Mouse (Mus musculus): ENCODE measurements around the gene Asic3. TPM values are rescaled to one million over a fixed set of nuclear protein-coding genes. Genes with fewer than 3 reads are reported as not detected.
"Not testable (repeated sequence)": the region's sequence is repeated elsewhere in the genome, so short reads cannot be mapped to it uniquely, and the experiment has no call there.

The Asic3 gene
- polyA plus RNA-seq, 1 experiment from 2014 or later = not detected

- no peak for ATAC-seq
- Histone ChIP-seq H3K4me3 (no peak overlapping the region), H3K27me3 (replicated peaks) (peaks cover 61% of the 10 kb centered on the region), H3K9ac (no peak overlapping the region), H3K4me1 (peaks cover 40% of the 10 kb centered on the region), H3K4me2 (no peak overlapping the region), H3K27ac (no peak overlapping the region), H3K9me3 (replicated peaks) (no peaks in the 10 kb centered on the region), H3K36me3 (no peaks in the 10 kb centered on the region)
- WGBS (ENCODE audit: insufficient replicate concordance) = 67% methylated on average over 4 of the region's 4 CpGs
These were observed 23.6 kb upstream of the Asic3 start for GRCm38 (mm10) chr5:24389658-24390020.

- peaks cover 51% of the 10 kb centered on the region for H3K4me1 ChIP-seq
- H3K4me3 ChIP-seq = no peak within 1 kb of the TSS
- H3K36me3 ChIP-seq = 0 out of 2 replicates have a peak, but pooled peaks cover 3% of the 10 kb centered on the region
- H3K27ac ChIP-seq = no peak within 1 kb of the TSS
- H3K9me3 ChIP-seq (replicated peaks) = no peaks in the 10 kb centered on the region
- H3K27me3 ChIP-seq (replicated peaks) = peaks cover 39% of the 10 kb centered on the region
- H3K4me2 ChIP-seq = no peak within 1 kb of the TSS
- H3K9ac ChIP-seq = no peak within 1 kb of the TSS
- 74% methylated on average over 7 of the region's 7 CpGs for WGBS (ENCODE audit: insufficient replicate concordance)
- no peak for ATAC-seq
These were observed 21.3 kb upstream of the Asic3 start, which contains the start of gene Atg9b for GRCm38 (mm10) chr5:24391864-24392263. Gene Atg9b, minus strand, starts transcription at chr5:24392143.

- Histone ChIP-seq H3K4me2 (no peak overlapping the region), H3K9ac (no peak overlapping the region), H3K4me3 (no peak overlapping the region), H3K4me1 (peaks cover 45% of the 10 kb centered on the region), H3K27ac (no peak overlapping the region), H3K27me3 (replicated peaks) (peaks cover 30% of the 10 kb centered on the region), H3K36me3 (0 out of 2 replicates have a peak, but pooled peaks cover 3% of the 10 kb centered on the region), H3K9me3 (replicated peaks) (no peaks in the 10 kb centered on the region)
- WGBS (ENCODE audit: insufficient replicate concordance) = 72% methylated on average over 7 of the region's 7 CpGs
- no peak for ATAC-seq
These were observed 20.5 kb upstream of the Asic3 start for GRCm38 (mm10) chr5:24392724-24393123.

- H3K36me3 ChIP-seq = 0 out of 2 replicates have a peak, but pooled peaks cover 3% of the 10 kb centered on the region
- peak within 1 kb of the TSS; percentile 63 for H3K9ac ChIP-seq
- no peak for ATAC-seq
- peaks cover 22% of the 10 kb centered on the region for H3K27me3 ChIP-seq (replicated peaks)
- H3K4me1 ChIP-seq = peaks cover 37% of the 10 kb centered on the region
- peak within 1 kb of the TSS; percentile 76 for H3K27ac ChIP-seq
- 13% methylated on average over 7 of the region's 7 CpGs for WGBS (ENCODE audit: insufficient replicate concordance)
- peak within 1 kb of the TSS; percentile 69 for H3K4me3 ChIP-seq
- H3K9me3 ChIP-seq (replicated peaks) = no peaks in the 10 kb centered on the region
- peak within 1 kb of the TSS; percentile 81 for H3K4me2 ChIP-seq
These were observed 19.7 kb upstream of the Asic3 start, which contains the start of gene Abcb8 for GRCm38 (mm10) chr5:24393392-24393997. Gene Abcb8, plus strand, starts transcription at chr5:24393663.

GRCm38 (mm10) chr5:24394165-24394894, 18.9 kb upstream of the Asic3 start:
- 2% methylated on average over 36 of the region's 36 CpGs for WGBS (ENCODE audit: insufficient replicate concordance)
- Histone ChIP-seq H3K27me3 (replicated peaks) (peaks cover 14% of the 10 kb centered on the region), H3K4me1 (peaks cover 31% of the 10 kb centered on the region), H3K9ac (peak overlapping the region; percentile 63), H3K36me3 (0 out of 2 replicates have a peak, but pooled peaks cover 3% of the 10 kb centered on the region), H3K27ac (peak overlapping the region; percentile 76), H3K4me2 (peak overlapping the region; percentile 81), H3K4me3 (peak overlapping the region; percentile 69), H3K9me3 (replicated peaks) (no peaks in the 10 kb centered on the region)
- ATAC-seq = peak; percentile 95

- H3K4me3 ChIP-seq; H3K9me3 ChIP-seq (replicated peaks); H3K27me3 ChIP-seq (replicated peaks); H3K9ac ChIP-seq; H3K4me2 ChIP-seq; H3K27ac ChIP-seq; ATAC-seq: not testable (repeated sequence)
- H3K4me1 ChIP-seq = peaks cover 27% of the 10 kb centered on the region
- WGBS (ENCODE audit: insufficient replicate concordance) = 72% methylated on average over 6 of the region's 6 CpGs
- H3K36me3 ChIP-seq = peaks cover 18% of the 10 kb centered on the region
These were observed 16.9 kb upstream of the Asic3 start for GRCm38 (mm10) chr5:24396254-24396653.

- Histone ChIP-seq H3K27ac (no peak overlapping the region), H3K4me2 (no peak overlapping the region), H3K36me3 (peaks cover 42% of the 10 kb centered on the region), H3K4me1 (peaks cover 21% of the 10 kb centered on the region), H3K27me3 (replicated peaks) (no peaks in the 10 kb centered on the region), H3K4me3 (no peak overlapping the region), H3K9ac (no peak overlapping the region), H3K9me3 (replicated peaks) (no peaks in the 10 kb centered on the region)
- ATAC-seq = no peak
- WGBS (ENCODE audit: insufficient replicate concordance) = 78% methylated on average over 10 of the region's 10 CpGs
These were observed 13.5 kb upstream of the Asic3 start for GRCm38 (mm10) chr5:24399686-24400085.

GRCm38 (mm10) chr5:24400362-24400761, 12.8 kb upstream of the Asic3 start:
- ATAC-seq = no peak
- 79% methylated on average over 10 of the region's 11 CpGs for WGBS (ENCODE audit: insufficient replicate concordance)
- H3K9me3 ChIP-seq (replicated peaks) = no peaks in the 10 kb centered on the region
- H3K9ac ChIP-seq = no peak overlapping the region
- peaks cover 21% of the 10 kb centered on the region for H3K4me1 ChIP-seq
- no peak overlapping the region for H3K4me3 ChIP-seq
- H3K36me3 ChIP-seq = peaks cover 43% of the 10 kb centered on the region
- no peaks in the 10 kb centered on the region for H3K27me3 ChIP-seq (replicated peaks)
- no peak overlapping the region for H3K4me2 ChIP-seq
- no peak overlapping the region for H3K27ac ChIP-seq

- peaks cover 50% of the 10 kb centered on the region for H3K36me3 ChIP-seq
- WGBS (ENCODE audit: insufficient replicate concordance) = 79% methylated on average over 5 of the region's 5 CpGs
- no peak overlapping the region for H3K4me2 ChIP-seq
- H3K27ac ChIP-seq = no peak overlapping the region
- H3K9me3 ChIP-seq (replicated peaks) = no peaks in the 10 kb centered on the region
- H3K9ac ChIP-seq = no peak overlapping the region
- ATAC-seq = no peak
- no peaks in the 10 kb centered on the region for H3K27me3 ChIP-seq (replicated peaks)
- H3K4me1 ChIP-seq = peaks cover 24% of the 10 kb centered on the region
- H3K4me3 ChIP-seq = no peak overlapping the region
These were observed 12.1 kb upstream of the Asic3 start for GRCm38 (mm10) chr5:24400911-24401605.

- Histone ChIP-seq H3K9ac (no peak overlapping the region), H3K4me3 (no peak overlapping the region), H3K4me2 (no peak overlapping the region), H3K9me3 (replicated peaks) (no peaks in the 10 kb centered on the region), H3K36me3 (peaks cover 56% of the 10 kb centered on the region), H3K4me1 (peaks cover 21% of the 10 kb centered on the region), H3K27me3 (replicated peaks) (no peaks in the 10 kb centered on the region), H3K27ac (no peak overlapping the region)
- ATAC-seq = no peak
- 70% methylated on average over 9 of the region's 9 CpGs for WGBS (ENCODE audit: insufficient replicate concordance)
These were observed 11.2 kb upstream of the Asic3 start for GRCm38 (mm10) chr5:24401969-24402368.

GRCm38 (mm10) chr5:24404594-24405360, 8.4 kb upstream of the Asic3 start:
- Histone ChIP-seq H3K4me3 (no peak overlapping the region), H3K27me3 (replicated peaks) (no peaks in the 10 kb centered on the region), H3K36me3 (peaks cover 75% of the 10 kb centered on the region), H3K9me3 (replicated peaks) (no peaks in the 10 kb centered on the region), H3K4me2 (no peak overlapping the region), H3K27ac (0 out of 2 replicates have a peak overlapping the region, but pooled peaks have one; percentile 3), H3K4me1 (peaks cover 21% of the 10 kb centered on the region), H3K9ac (no peak overlapping the region)
- 55% methylated on average over 6 of the region's 6 CpGs for WGBS (ENCODE audit: insufficient replicate concordance)
- ATAC-seq = no peak

All from liver, embryonic 12.5 days (tissue).